Mouse (Mus musculus): Measurements from ENCODE around the gene Jund. TPM values are rescaled to one million over a fixed set of nuclear protein-coding genes. Genes with fewer than 3 reads are reported as not detected.

The Jund gene
- polyA plus RNA-seq, 1 experiment from 2014 or later: 87.2 TPM

DNA sequence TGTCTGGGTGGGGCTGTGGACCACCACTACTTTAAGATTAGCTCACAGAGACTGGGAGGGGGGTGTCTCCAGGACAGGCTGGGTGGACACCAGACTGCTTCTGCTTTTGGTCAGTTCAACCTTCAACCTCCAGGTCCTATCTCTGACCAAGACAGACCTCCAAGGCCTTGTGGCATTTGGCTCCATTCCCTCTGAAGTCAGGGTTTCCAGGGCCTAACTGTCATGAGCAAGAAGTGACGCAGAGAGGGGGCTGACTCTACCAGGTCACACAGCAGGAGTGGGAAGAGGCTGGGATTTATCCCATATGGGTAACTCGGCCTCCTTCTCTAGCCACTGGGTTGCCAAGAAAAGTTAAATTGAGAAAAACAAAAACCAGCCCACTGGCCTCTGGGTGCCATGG is 41.0 kb upstream of the Jund start:
- ATAC-seq: no peak

GRCm38 (mm10) chr8:70658897-70659603 is 39.7 kb upstream of the Jund start:
- DNase-seq (ENCODE audit: low spot score) (no peak), ATAC-seq (peak; percentile 9; the same call in 1 of the 2 replicates)
- H3K9ac ChIP-seq (ENCODE audit: low read length): peak overlapping the region; percentile 78
- H3K27me3 ChIP-seq (replicated peaks; ENCODE audit: control insufficient read depth, insufficient read depth, low read length): no peaks in the 10 kb centered on the region
- peaks cover 28% of the 10 kb centered on the region for H3K4me1 ChIP-seq (ENCODE audit: control insufficient read depth, insufficient read depth, low read length)
- no peaks in the 10 kb centered on the region for H3K9me3 ChIP-seq (replicated peaks; ENCODE audit: control insufficient read depth, low read length)
- peak overlapping the region; percentile 63 for H3K4me3 ChIP-seq (ENCODE audit: low read depth, low read length)
- peak overlapping the region; percentile 90 for H3K4me2 ChIP-seq (ENCODE audit: low read length)
- peak overlapping the region; percentile 31 for H3K27ac ChIP-seq (ENCODE audit: low read depth, low read length)
- H3K36me3 ChIP-seq (ENCODE audit: control insufficient read depth, insufficient read depth, low read length): peaks cover 14% of the 10 kb centered on the region; the same call in 1 of the 2 replicates
- 2% methylated on average over 31 of the region's 31 CpGs for WGBS

More for the DNA sequence above, 41.0 kb upstream of the Jund start:
- Histone ChIP-seq H3K9ac (ENCODE audit: low read length) (peak overlapping the region; percentile 41; the same call in 1 of the 2 replicates), H3K4me1 (ENCODE audit: control insufficient read depth, insufficient read depth, low read length) (peaks cover 28% of the 10 kb centered on the region), H3K27ac (ENCODE audit: low read depth, low read length) (peak overlapping the region; percentile 92; the same call in 1 of the 2 replicates), H3K36me3 (ENCODE audit: control insufficient read depth, insufficient read depth, low read length) (peaks cover 16% of the 10 kb centered on the region; the same call in 1 of the 2 replicates), H3K4me3 (ENCODE audit: low read depth, low read length) (0 out of 2 replicates have a peak overlapping the region, but pooled peaks have one; percentile 63), H3K27me3 (replicated peaks; ENCODE audit: control insufficient read depth, insufficient read depth, low read length) (no peaks in the 10 kb centered on the region), H3K4me2 (ENCODE audit: low read length) (peak overlapping the region; percentile 90), H3K9me3 (replicated peaks; ENCODE audit: control insufficient read depth, low read length) (no peaks in the 10 kb centered on the region)
- 87% methylated on average over 2 of the region's 2 CpGs for WGBS
- DNase-seq (ENCODE audit: low spot score): no peak

DNA sequence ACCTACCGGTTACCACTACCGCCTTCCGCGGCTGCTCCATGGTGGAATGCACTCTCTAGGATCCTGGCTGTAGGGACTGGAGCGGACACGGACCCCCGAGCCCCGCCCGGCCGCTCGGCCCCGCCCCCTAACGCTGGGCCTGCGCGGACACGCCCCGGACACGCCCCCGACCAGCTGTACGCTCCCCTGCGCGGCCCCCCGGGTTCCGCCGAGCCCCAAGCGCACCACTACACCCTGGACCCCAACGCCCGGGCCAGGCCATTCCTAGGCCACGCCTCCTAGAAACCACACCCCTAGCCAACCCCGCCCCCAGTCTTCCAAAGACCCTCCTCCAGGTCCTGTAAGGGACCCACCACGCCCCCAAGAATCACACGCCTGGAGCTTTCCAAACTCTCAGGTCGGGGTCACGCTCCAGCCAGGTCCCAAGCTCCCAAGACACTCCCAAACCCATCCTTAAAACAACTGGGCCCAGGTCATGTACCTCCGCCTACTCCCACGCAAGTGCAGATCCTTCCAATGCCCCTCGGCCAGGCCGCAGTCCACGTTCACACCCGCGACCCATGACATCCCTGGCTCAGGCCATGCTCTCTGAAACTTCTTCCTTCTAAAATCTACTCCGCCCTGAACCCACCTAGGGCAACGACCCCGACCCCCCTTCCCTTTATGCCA is 39.0 kb upstream of the Jund start:
- H3K4me2 ChIP-seq (ENCODE audit: low read length): peak overlapping the region; percentile 90
- peaks cover 28% of the 10 kb centered on the region for H3K4me1 ChIP-seq (ENCODE audit: control insufficient read depth, insufficient read depth, low read length)

GRCm38 (mm10) chr8:70660273-70660725 is 38.5 kb upstream of the Jund start, which contains the start of gene Pgpep1:
Gene Pgpep1 (minus strand): TSS chr8:70660388.
- H3K9ac ChIP-seq (ENCODE audit: low read length): peak within 1 kb of the TSS; percentile 78
- peak within 1 kb of the TSS; percentile 31; the same call in 1 of the 2 replicates for H3K27ac ChIP-seq (ENCODE audit: low read depth, low read length)
- peak within 1 kb of the TSS; percentile 63 for H3K4me3 ChIP-seq (ENCODE audit: low read depth, low read length)
- H3K9me3 ChIP-seq (replicated peaks; ENCODE audit: control insufficient read depth, low read length): no peaks in the 10 kb centered on the region
- peak; percentile 55 for ATAC-seq
- no peak for DNase-seq (ENCODE audit: low spot score)
- peaks cover 28% of the 10 kb centered on the region for H3K4me1 ChIP-seq (ENCODE audit: control insufficient read depth, insufficient read depth, low read length)
- H3K36me3 ChIP-seq (ENCODE audit: control insufficient read depth, insufficient read depth, low read length): peaks cover 3% of the 10 kb centered on the region; the same call in 1 of the 2 replicates
- no peaks in the 10 kb centered on the region for H3K27me3 ChIP-seq (replicated peaks; ENCODE audit: control insufficient read depth, insufficient read depth, low read length)
- H3K4me2 ChIP-seq (ENCODE audit: low read length): peak within 1 kb of the TSS; percentile 90
- WGBS: 4% methylated on average over 14 of the region's 14 CpGs

More for the DNA sequence above, 39.0 kb upstream of the Jund start:
- DNase-seq (ENCODE audit: low spot score) (peak; percentile 92), ATAC-seq (peak; percentile 90)
- Histone ChIP-seq H3K9ac (ENCODE audit: low read length) (peak overlapping the region; percentile 78), H3K36me3 (ENCODE audit: control insufficient read depth, insufficient read depth, low read length) (peaks cover 7% of the 10 kb centered on the region; the same call in 1 of the 2 replicates), H3K4me3 (ENCODE audit: low read depth, low read length) (peak overlapping the region; percentile 63), H3K9me3 (replicated peaks; ENCODE audit: control insufficient read depth, low read length) (no peaks in the 10 kb centered on the region), H3K27me3 (replicated peaks; ENCODE audit: control insufficient read depth, insufficient read depth, low read length) (no peaks in the 10 kb centered on the region), H3K27ac (ENCODE audit: low read depth, low read length) (peak overlapping the region; percentile 31; the same call in 1 of the 2 replicates)
- under 1% methylated on average over 37 of the region's 44 CpGs for WGBS

GRCm38 (mm10) chr8:70663691-70664090 is 35.1 kb upstream of the Jund start:
- Histone ChIP-seq H3K9me3 (replicated peaks; ENCODE audit: control insufficient read depth, low read length) (no peaks in the 10 kb centered on the region), H3K27me3 (replicated peaks; ENCODE audit: control insufficient read depth, insufficient read depth, low read length) (no peaks in the 10 kb centered on the region), H3K36me3 (ENCODE audit: control insufficient read depth, insufficient read depth, low read length) (no peaks in the 10 kb centered on the region), H3K9ac (ENCODE audit: low read length) (no peak overlapping the region; the same call in 1 of the 2 replicates), H3K4me2 (ENCODE audit: low read length) (no peak overlapping the region), H3K4me1 (ENCODE audit: control insufficient read depth, insufficient read depth, low read length) (peaks cover 10% of the 10 kb centered on the region), H3K27ac (ENCODE audit: low read depth, low read length) (no peak overlapping the region), H3K4me3 (ENCODE audit: low read depth, low read length) (no peak overlapping the region)
- DNase-seq (ENCODE audit: low spot score) (no peak), ATAC-seq (no peak)
- WGBS: 41% methylated on average over 4 of the region's 4 CpGs

DNA sequence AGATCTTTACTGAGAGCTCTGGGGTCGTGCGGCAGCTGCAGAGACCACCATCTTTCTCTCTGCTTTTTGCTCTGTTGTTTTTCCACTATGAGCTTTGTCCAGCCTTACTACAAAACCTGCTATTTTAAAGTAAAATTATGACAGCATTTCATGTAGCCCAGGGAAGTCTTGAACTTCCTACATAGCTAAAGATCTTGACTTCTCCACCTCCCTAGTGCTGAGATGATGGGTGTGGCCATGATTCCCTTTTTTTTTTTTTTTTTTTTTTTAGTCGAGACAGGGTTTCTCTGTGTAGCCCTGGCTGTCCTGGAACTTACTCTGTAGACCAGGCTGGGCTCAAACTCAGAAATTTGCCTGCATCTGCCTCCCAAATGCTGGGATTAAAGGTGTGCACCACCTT is 34.1 kb upstream of the Jund start:
- 84% methylated on average over 3 of the region's 3 CpGs for WGBS
- Histone ChIP-seq H3K36me3 (ENCODE audit: control insufficient read depth, insufficient read depth, low read length) (no peaks in the 10 kb centered on the region), H3K27ac (ENCODE audit: low read depth, low read length) (no peak overlapping the region), H3K9me3 (replicated peaks; ENCODE audit: control insufficient read depth, low read length) (no peaks in the 10 kb centered on the region), H3K27me3 (replicated peaks; ENCODE audit: control insufficient read depth, insufficient read depth, low read length) (no peaks in the 10 kb centered on the region), H3K4me1 (ENCODE audit: control insufficient read depth, insufficient read depth, low read length) (peaks cover 6% of the 10 kb centered on the region; the same call in 1 of the 2 replicates), H3K9ac (ENCODE audit: low read length) (no peak overlapping the region), H3K4me3 (ENCODE audit: low read depth, low read length) (no peak overlapping the region), H3K4me2 (ENCODE audit: low read length) (no peak overlapping the region)
- DNase-seq (ENCODE audit: low spot score): no peak
- ATAC-seq: no peak

GRCm38 (mm10) chr8:70665599-70665998 is 33.1 kb upstream of the Jund start:
- DNase-seq (ENCODE audit: low spot score) (no peak), ATAC-seq (no peak)
- Histone ChIP-seq H3K4me3 (ENCODE audit: low read depth, low read length) (no peak overlapping the region), H3K27ac (ENCODE audit: low read depth, low read length) (no peak overlapping the region), H3K9me3 (replicated peaks; ENCODE audit: control insufficient read depth, low read length) (no peaks in the 10 kb centered on the region), H3K27me3 (replicated peaks; ENCODE audit: control insufficient read depth, insufficient read depth, low read length) (no peaks in the 10 kb centered on the region), H3K4me2 (ENCODE audit: low read length) (no peak overlapping the region), H3K4me1 (ENCODE audit: control insufficient read depth, insufficient read depth, low read length) (no peaks in the 10 kb centered on the region), H3K36me3 (ENCODE audit: control insufficient read depth, insufficient read depth, low read length) (no peaks in the 10 kb centered on the region), H3K9ac (ENCODE audit: low read length) (no peak overlapping the region)
- WGBS: 81% methylated on average over 2 of the region's 2 CpGs

- 58% methylated on average over 5 of the region's 5 CpGs for WGBS
- H3K4me3 ChIP-seq (ENCODE audit: low read depth, low read length): no peak overlapping the region
- H3K27me3 ChIP-seq (replicated peaks; ENCODE audit: control insufficient read depth, insufficient read depth, low read length): no peaks in the 10 kb centered on the region
- H3K36me3 ChIP-seq (ENCODE audit: control insufficient read depth, insufficient read depth, low read length): no peaks in the 10 kb centered on the region
- no peak overlapping the region for H3K27ac ChIP-seq (ENCODE audit: low read depth, low read length)
- no peaks in the 10 kb centered on the region for H3K9me3 ChIP-seq (replicated peaks; ENCODE audit: control insufficient read depth, low read length)
- no peak overlapping the region for H3K4me2 ChIP-seq (ENCODE audit: low read length)
- H3K9ac ChIP-seq (ENCODE audit: low read length): no peak overlapping the region
- H3K4me1 ChIP-seq (ENCODE audit: control insufficient read depth, insufficient read depth, low read length): no peaks in the 10 kb centered on the region
- ATAC-seq (peak; percentile 50; the same call in 1 of the 2 replicates), DNase-seq (ENCODE audit: low spot score) (peak; percentile 49)
Measured at GRCm38 (mm10) chr8:70667071-70667470, 31.7 kb upstream of the Jund start.

Data from forebrain, embryonic 14.5 days (tissue).